Mouse (Mus musculus): ENCODE measurements around the gene Ccdc159. TPM values are rescaled to one million over a fixed set of nuclear protein-coding genes. Genes with fewer than 3 reads are reported as not detected.
A peak's percentile ranks its signal among the peaks of the same experiment; 100 is the strongest.

Gene Ccdc159
- polyA plus RNA-seq, 1 experiment from 2014 or later: 3.0 TPM

GRCm38 (mm10) chr9:21935466-21936131, 8.3 kb downstream of the Ccdc159 start:
- Histone ChIP-seq H3K9ac (ENCODE audit: low read length) (no peak overlapping the region), H3K9me3 (ENCODE audit: control insufficient read depth, low read length) (no peaks in the 10 kb centered on the region), H3K4me2 (ENCODE audit: low read length) (0 out of 2 replicates have a peak overlapping the region, but pooled peaks have one; percentile 80), H3K4me1 (ENCODE audit: control insufficient read depth in 2 of 2, insufficient read depth in 2 of 2, low read length in 2 of 2) (peaks cover 2 to 4% of the 10 kb centered on the region in 2 experiments; a peak in 2 of 4 replicates), H3K36me3 (ENCODE audit: control insufficient read depth, insufficient read depth, low read length) (no peaks in the 10 kb centered on the region), H3K4me3 (ENCODE audit: control insufficient read depth in 1 of 2, insufficient read depth in 1 of 2, low read depth in 1 of 2, low read length in 2 of 2) (no peak overlapping the region), H3K27me3 (ENCODE audit: control insufficient read depth, insufficient read depth, low read length) (no peaks in the 10 kb centered on the region), H3K27ac (replicated peaks in 1 of 2; ENCODE audit: control insufficient read depth in 1 of 2, insufficient read depth in 1 of 2, low read depth in 2 of 2, low read length in 2 of 2) (no peak overlapping the region)
- WGBS: 78% methylated on average over 7 of the region's 7 CpGs
- ATAC-seq (ENCODE audit: insufficient number of reproducible peaks, insufficient read depth, low FRiP score, low read depth): no peak

GRCm38 (mm10) chr9:21936692-21937570, 9.7 kb downstream of the Ccdc159 start, which contains the start of gene Plppr2:
Gene Plppr2, plus strand, starts transcription at chr9:21937033.
- Histone ChIP-seq H3K9ac (ENCODE audit: low read length) (peak within 1 kb of the TSS; percentile 71), H3K27ac (replicated peaks in 1 of 2; ENCODE audit: control insufficient read depth in 1 of 2, insufficient read depth in 1 of 2, low read depth in 2 of 2, low read length in 2 of 2) (no peak within 1 kb of the TSS), H3K36me3 (ENCODE audit: control insufficient read depth, insufficient read depth, low read length) (no peaks in the 10 kb centered on the region), H3K4me3 (ENCODE audit: control insufficient read depth in 1 of 2, insufficient read depth in 1 of 2, low read depth in 1 of 2, low read length in 2 of 2) (peak within 1 kb of the TSS; percentile 52 to 69), H3K4me1 (ENCODE audit: control insufficient read depth in 2 of 2, insufficient read depth in 2 of 2, low read length in 2 of 2) (peaks cover under 1 to 2% of the 10 kb centered on the region in 2 experiments; a peak in 2 of 4 replicates), H3K9me3 (ENCODE audit: control insufficient read depth, low read length) (no peaks in the 10 kb centered on the region), H3K4me2 (ENCODE audit: low read length) (peak within 1 kb of the TSS; percentile 80), H3K27me3 (ENCODE audit: control insufficient read depth, insufficient read depth, low read length) (no peaks in the 10 kb centered on the region)
- peak; percentile 95 for ATAC-seq (ENCODE audit: insufficient number of reproducible peaks, insufficient read depth, low FRiP score, low read depth)
- WGBS: 3% methylated on average over 43 of the region's 43 CpGs

GRCm38 (mm10) chr9:21937711-21938175, 10.5 kb downstream of the Ccdc159 start:
- peak overlapping the region; percentile 80 for H3K4me2 ChIP-seq (ENCODE audit: low read length)
- H3K4me3 ChIP-seq (ENCODE audit: control insufficient read depth in 1 of 2, insufficient read depth in 1 of 2, low read depth in 1 of 2, low read length in 2 of 2): no peak overlapping the region
- WGBS: 80% methylated on average over 4 of the region's 4 CpGs
- H3K36me3 ChIP-seq (ENCODE audit: control insufficient read depth, insufficient read depth, low read length): no peaks in the 10 kb centered on the region
- no peaks in the 10 kb centered on the region for H3K27me3 ChIP-seq (ENCODE audit: control insufficient read depth, insufficient read depth, low read length)
- H3K9me3 ChIP-seq (ENCODE audit: control insufficient read depth, low read length): no peaks in the 10 kb centered on the region
- no peak overlapping the region for H3K27ac ChIP-seq (replicated peaks in 1 of 2; ENCODE audit: control insufficient read depth in 1 of 2, insufficient read depth in 1 of 2, low read depth in 2 of 2, low read length in 2 of 2)
- H3K9ac ChIP-seq (ENCODE audit: low read length): no peak overlapping the region
- no peak for ATAC-seq (ENCODE audit: insufficient number of reproducible peaks, insufficient read depth, low FRiP score, low read depth)
- H3K4me1 ChIP-seq (ENCODE audit: control insufficient read depth in 2 of 2, insufficient read depth in 2 of 2, low read length in 2 of 2): peaks cover 0 to 2% of the 10 kb centered on the region in 2 experiments; a peak in 2 of 4 replicates

- H3K4me3 ChIP-seq (ENCODE audit: control insufficient read depth in 1 of 2, insufficient read depth in 1 of 2, low read depth in 1 of 2, low read length in 2 of 2): no peak overlapping the region
- H3K4me2 ChIP-seq (ENCODE audit: low read length): no peak overlapping the region
- H3K9me3 ChIP-seq (ENCODE audit: control insufficient read depth, low read length): no peaks in the 10 kb centered on the region
- H3K27ac ChIP-seq (replicated peaks in 1 of 2; ENCODE audit: control insufficient read depth in 1 of 2, insufficient read depth in 1 of 2, low read depth in 2 of 2, low read length in 2 of 2): no peak overlapping the region
- H3K4me1 ChIP-seq (ENCODE audit: control insufficient read depth in 2 of 2, insufficient read depth in 2 of 2, low read length in 2 of 2): peaks cover 0 to 2% of the 10 kb centered on the region in 2 experiments; a peak in 2 of 4 replicates
- H3K9ac ChIP-seq (ENCODE audit: low read length): no peak overlapping the region
- no peaks in the 10 kb centered on the region for H3K27me3 ChIP-seq (ENCODE audit: control insufficient read depth, insufficient read depth, low read length)
- no peaks in the 10 kb centered on the region for H3K36me3 ChIP-seq (ENCODE audit: control insufficient read depth, insufficient read depth, low read length)
- no peak for ATAC-seq (ENCODE audit: insufficient number of reproducible peaks, insufficient read depth, low FRiP score, low read depth)
- WGBS: 74% methylated on average over 4 of the region's 4 CpGs
Observed at GRCm38 (mm10) chr9:21938234-21938855, 11.1 kb downstream of the Ccdc159 start.

GRCm38 (mm10) chr9:21943046-21943445, 15.8 kb downstream of the Ccdc159 start:
- ATAC-seq (ENCODE audit: insufficient number of reproducible peaks, insufficient read depth, low FRiP score, low read depth): no peak
- Histone ChIP-seq H3K4me3 (ENCODE audit: control insufficient read depth in 1 of 2, insufficient read depth in 1 of 2, low read depth in 1 of 2, low read length in 2 of 2) (no peak overlapping the region), H3K4me1 (ENCODE audit: control insufficient read depth in 2 of 2, insufficient read depth in 2 of 2, low read length in 2 of 2) (0 out of 4 replicates have a peak, but pooled peaks cover 0 to 3% of the 10 kb centered on the region in 2 experiments), H3K27me3 (ENCODE audit: control insufficient read depth, insufficient read depth, low read length) (peaks cover 21% of the 10 kb centered on the region), H3K9me3 (ENCODE audit: control insufficient read depth, low read length) (no peaks in the 10 kb centered on the region), H3K4me2 (ENCODE audit: low read length) (no peak overlapping the region), H3K36me3 (ENCODE audit: control insufficient read depth, insufficient read depth, low read length) (no peaks in the 10 kb centered on the region), H3K27ac (replicated peaks in 1 of 2; ENCODE audit: control insufficient read depth in 1 of 2, insufficient read depth in 1 of 2, low read depth in 2 of 2, low read length in 2 of 2) (no peak overlapping the region), H3K9ac (ENCODE audit: low read length) (no peak overlapping the region)
- WGBS: 64% methylated on average over 12 of the region's 12 CpGs

DNA sequence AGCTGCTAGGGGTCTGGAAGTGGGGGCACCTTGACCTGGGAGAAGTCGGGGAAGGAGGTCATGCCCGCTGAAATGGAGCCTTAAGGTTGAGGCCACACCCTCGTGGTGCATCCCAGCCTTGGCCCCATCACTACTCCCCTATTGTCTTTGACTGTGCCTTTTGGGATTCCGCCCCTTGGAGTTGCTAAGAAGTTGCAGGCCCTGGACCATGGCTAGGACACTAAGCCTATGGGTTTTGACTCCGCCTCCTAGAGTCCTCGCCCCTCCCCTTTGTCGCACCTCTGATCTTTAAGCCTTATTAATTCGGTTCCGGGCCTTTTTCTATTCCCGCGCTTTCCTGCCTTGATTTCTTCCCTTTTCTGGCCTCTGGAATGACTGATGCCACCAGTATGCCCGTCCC, 16.4 kb downstream of the Ccdc159 start:
- ATAC-seq (ENCODE audit: insufficient number of reproducible peaks, insufficient read depth, low FRiP score, low read depth): no peak
- H3K27ac ChIP-seq (replicated peaks in 1 of 2; ENCODE audit: control insufficient read depth in 1 of 2, insufficient read depth in 1 of 2, low read depth in 2 of 2, low read length in 2 of 2): no peak overlapping the region
- no peaks in the 10 kb centered on the region for H3K36me3 ChIP-seq (ENCODE audit: control insufficient read depth, insufficient read depth, low read length)
- no peak overlapping the region for H3K9ac ChIP-seq (ENCODE audit: low read length)
- H3K4me2 ChIP-seq (ENCODE audit: low read length): no peak overlapping the region
- H3K4me1 ChIP-seq (ENCODE audit: control insufficient read depth in 2 of 2, insufficient read depth in 2 of 2, low read length in 2 of 2): 0 out of 4 replicates have a peak, but pooled peaks cover 0 to 3% of the 10 kb centered on the region in 2 experiments
- WGBS: 38% methylated on average over 12 of the region's 12 CpGs
- no peaks in the 10 kb centered on the region for H3K9me3 ChIP-seq (ENCODE audit: control insufficient read depth, low read length)
- peaks cover 26% of the 10 kb centered on the region for H3K27me3 ChIP-seq (ENCODE audit: control insufficient read depth, insufficient read depth, low read length)
- no peak overlapping the region for H3K4me3 ChIP-seq (ENCODE audit: control insufficient read depth in 1 of 2, insufficient read depth in 1 of 2, low read depth in 1 of 2, low read length in 2 of 2)

DNA sequence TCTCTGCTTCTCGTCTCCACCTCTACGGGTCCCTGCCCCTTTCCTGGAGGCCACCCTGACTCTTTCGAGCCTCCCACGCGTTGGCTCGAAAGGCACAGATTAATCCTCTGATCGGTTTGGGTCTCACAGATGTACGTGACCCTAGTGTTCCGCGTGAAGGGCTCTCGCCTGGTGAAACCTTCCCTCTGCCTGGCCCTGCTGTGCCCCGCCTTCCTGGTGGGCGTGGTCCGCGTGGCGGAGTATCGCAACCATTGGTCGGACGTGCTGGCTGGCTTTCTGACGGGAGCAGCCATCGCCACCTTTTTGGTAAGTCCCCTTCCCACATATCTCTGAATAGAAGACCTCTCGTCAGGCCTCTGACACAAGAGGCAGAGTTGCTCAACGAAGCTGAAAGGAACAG, 17.0 kb downstream of the Ccdc159 start:
- H3K9ac ChIP-seq (ENCODE audit: low read length): no peak overlapping the region
- 0 out of 4 replicates have a peak, but pooled peaks cover 0 to 3% of the 10 kb centered on the region in 2 experiments for H3K4me1 ChIP-seq (ENCODE audit: control insufficient read depth in 2 of 2, insufficient read depth in 2 of 2, low read length in 2 of 2)
- H3K9me3 ChIP-seq (ENCODE audit: control insufficient read depth, low read length): no peaks in the 10 kb centered on the region
- no peak overlapping the region for H3K4me3 ChIP-seq (ENCODE audit: control insufficient read depth in 1 of 2, insufficient read depth in 1 of 2, low read depth in 1 of 2, low read length in 2 of 2)
- no peaks in the 10 kb centered on the region for H3K36me3 ChIP-seq (ENCODE audit: control insufficient read depth, insufficient read depth, low read length)
- ATAC-seq (ENCODE audit: insufficient number of reproducible peaks, insufficient read depth, low FRiP score, low read depth): no peak
- H3K27me3 ChIP-seq (ENCODE audit: control insufficient read depth, insufficient read depth, low read length): peaks cover 26% of the 10 kb centered on the region
- H3K4me2 ChIP-seq (ENCODE audit: low read length): peak overlapping the region; percentile 22
- H3K27ac ChIP-seq (replicated peaks in 1 of 2; ENCODE audit: control insufficient read depth in 1 of 2, insufficient read depth in 1 of 2, low read depth in 2 of 2, low read length in 2 of 2): no peak overlapping the region
- 13% methylated on average over 23 of the region's 23 CpGs for WGBS

All from heart, embryonic 14.5 days (tissue).